Mouse (Mus musculus): Measurements from ENCODE around the gene Myo1c.

The Myo1c gene

DNA sequence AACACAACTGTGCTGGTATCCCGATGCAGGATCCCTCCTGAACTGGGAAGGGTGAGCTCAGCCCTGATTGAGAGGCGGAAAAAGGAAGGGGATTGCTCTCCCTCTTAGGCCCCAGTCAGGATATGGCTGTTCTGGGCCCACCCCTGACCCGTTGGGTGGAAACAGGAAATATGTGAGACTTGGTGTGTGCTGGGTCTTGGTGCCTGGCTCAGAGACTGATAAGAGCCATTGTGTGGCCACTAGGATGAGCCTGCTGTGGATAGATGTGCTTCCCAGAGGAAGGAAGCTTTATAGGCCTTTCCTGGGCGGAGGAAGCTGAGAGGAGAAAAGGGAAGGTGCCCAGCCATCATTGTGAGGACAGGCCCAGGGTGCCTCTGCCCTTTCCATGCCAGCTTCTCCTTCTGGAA is 1.1 kb upstream of the Myo1c start:
- DNase-seq (ENCODE audit: low read depth, low spot score) = no peak

- DNase-seq (ENCODE audit: low read depth, low spot score) = peak; percentile 26
Observed at GRCm38 (mm10) chr11:75650958-75651425, 688 bp downstream of the Myo1c start.

GRCm38 (mm10) chr11:75651426-75652221 is 1.3 kb downstream of the Myo1c start:
- DNase-seq (ENCODE audit: low read depth, low spot score) = peak; percentile 70

GRCm38 (mm10) chr11:75652222-75652941 is 2.1 kb downstream of the Myo1c start:
- DNase-seq (ENCODE audit: low read depth, low spot score) = peak; percentile 22

DNA sequence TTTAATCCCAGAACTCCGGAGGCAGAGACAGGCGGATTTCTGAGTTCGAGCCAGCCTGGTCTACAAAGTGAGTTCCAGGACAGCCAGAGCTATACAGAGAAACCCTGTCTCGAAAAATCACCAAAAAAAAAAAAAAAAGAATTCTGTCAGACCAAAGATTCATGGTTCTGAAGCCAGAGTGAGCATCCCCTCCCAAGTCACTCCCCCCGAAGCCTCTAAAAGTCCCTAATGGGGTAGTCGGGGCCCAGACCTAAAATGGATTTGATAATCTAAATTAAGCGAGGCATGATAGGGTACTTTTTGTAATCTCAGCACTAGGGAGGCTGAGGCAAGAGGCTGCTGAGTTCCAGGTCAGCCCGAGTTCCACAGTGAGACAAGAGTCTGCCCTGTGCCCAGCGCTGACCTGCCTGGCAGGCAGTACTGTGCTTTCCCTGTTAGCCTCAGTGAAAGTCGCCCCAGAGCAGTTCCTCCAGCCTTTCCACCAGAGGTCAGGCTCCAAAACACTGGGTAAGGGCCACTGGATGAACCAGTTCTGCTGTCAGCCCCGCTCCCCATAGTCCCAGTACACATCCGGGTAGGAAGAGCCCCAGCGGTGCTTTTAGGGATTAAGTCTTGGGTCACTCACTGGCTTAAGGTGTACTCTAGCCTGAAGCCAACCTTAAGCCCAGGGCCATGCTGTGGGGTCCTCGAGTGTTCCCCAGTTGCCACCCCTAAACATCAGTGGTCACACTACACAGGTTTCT is 2.8 kb downstream of the Myo1c start:
- peak; percentile 60 for DNase-seq (ENCODE audit: low read depth, low spot score)

- DNase-seq (ENCODE audit: low read depth, low spot score) = peak; percentile 85
Observed at GRCm38 (mm10) chr11:75653781-75654470, 3.6 kb downstream of the Myo1c start.

DNA sequence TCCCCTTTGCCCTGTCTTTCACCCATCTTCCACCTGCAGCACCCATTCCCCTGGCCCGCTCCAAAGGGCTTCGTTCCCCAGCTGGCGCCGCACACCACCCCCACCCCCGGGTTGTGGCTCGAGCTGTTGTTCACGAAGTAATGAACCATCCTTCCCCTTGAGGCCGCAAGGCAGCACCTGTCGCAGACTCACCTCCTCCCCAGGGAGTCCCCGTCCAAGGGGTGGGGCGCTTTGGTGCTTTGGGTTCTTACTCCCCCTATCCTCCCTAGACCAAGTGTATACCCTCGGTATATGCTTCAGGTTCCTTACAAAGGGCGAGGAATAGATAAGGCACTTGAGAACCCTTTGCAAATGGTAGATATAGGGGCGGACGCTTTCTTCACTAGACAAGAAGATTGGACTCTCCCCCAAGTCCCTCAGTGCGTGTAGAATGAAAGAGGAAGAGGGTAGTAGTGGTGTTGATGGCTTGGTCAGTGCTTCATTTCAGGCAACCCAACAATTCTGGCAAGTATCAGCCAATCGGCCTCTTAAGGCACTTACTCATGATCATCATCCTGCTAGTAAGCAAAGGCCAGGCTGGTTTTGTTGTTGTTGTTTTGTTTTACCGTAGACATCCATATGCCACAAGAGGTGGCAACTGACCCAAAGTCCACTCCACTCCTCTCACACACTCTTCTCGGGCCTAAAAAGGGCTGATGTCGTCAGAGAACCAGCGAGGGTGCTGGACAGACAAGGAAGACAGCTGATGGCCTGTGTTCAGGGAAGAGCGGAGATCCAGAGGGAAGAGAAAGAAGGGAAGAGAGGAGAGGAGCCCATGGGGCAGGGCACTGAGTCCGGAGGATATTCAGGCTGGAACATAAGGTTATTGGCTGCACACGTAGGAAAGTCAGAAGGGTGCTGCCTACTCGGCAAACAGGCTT is 4.4 kb downstream of the Myo1c start:
- peak; percentile 46 for DNase-seq (ENCODE audit: low read depth, low spot score)

DNA sequence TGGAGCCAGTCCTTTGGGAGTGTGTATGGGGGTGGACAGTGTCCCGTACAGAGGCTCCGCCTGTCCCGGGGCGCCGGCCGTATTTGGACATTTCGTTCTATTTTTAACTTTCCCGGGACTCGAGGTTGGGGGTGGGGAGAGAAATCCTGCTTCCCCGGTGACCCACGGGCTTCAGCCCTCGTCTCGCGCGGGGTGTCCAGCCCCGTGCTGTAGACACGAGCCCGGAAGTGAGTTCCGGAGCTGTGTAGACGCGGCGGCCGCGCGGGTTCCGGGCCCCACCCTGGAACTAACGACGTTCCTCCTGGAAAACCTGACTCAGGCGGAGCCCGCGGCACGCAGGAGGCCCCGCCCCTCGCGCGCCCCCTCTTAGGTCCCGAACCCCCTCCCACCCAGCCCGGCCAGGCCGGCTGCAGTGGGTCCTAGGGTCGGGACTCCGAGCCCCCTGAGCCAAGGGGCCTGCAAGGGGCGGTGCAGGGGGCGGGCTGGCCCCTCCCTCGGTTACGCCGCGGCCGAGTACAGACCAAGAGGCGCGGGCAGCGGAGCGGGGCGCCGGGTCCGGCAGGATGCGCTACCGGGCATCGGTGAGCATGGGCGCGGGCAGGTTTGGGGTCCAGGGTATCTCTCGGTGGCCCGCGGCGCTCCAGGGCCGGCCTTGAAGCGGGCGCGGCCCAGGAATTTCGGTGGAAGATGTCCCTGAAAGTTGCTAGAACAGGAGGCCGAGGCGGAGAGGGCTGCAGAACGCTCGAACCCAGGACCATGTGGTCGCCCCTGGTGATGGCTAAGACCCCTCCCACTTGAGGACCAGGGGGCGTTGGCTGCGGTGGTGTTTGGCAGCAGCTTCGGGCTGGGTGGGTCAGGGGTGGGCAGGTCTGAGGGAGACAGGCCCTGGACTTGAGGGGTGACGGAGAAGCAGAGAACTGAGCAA is 5.6 kb downstream of the Myo1c start:
- peak; percentile 85 for DNase-seq (ENCODE audit: low read depth, low spot score)

- DNase-seq (ENCODE audit: low read depth, low spot score) = no peak
Observed at GRCm38 (mm10) chr11:75656621-75657590, 6.6 kb downstream of the Myo1c start.

DNA sequence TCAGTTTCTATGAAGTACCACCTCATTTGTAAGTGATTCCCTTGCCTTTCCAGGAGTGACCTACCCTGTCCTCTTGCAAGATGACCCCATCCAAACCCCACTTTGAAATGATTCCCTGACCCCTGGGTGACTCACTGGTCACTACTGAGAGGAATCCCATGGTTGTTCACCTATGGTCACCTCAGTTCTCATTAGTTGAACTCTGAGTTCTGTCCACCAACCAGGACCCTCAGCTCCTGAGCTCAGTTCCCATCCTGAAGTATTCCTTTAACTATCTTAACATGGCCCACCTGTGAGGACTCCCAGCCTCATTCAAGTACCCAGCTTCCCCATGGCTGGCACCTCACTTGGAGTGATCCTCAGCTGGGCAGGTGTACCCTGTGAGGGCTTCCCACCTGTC is 7.5 kb downstream of the Myo1c start:
- DNase-seq (ENCODE audit: low read depth, low spot score) = no peak

DNA sequence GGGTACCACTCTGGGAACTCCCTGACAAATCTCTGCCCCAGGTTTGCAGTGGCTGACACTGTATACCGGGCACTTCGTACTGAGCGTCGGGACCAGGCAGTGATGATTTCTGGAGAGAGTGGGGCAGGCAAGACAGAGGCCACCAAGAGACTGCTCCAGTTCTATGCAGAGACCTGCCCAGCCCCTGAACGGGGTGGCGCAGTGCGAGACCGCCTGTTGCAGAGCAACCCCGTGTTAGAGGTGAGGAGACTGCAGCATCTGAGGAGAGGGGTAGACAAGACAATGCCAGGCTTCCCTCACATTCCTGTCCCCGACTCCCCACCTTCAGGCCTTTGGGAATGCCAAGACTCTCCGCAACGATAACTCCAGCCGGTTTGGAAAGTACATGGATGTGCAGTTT is 8.0 kb downstream of the Myo1c start:
- DNase-seq (ENCODE audit: low read depth, low spot score) = no peak

GRCm38 (mm10) chr11:75658996-75659750 is 8.9 kb downstream of the Myo1c start:
- no peak for DNase-seq (ENCODE audit: low read depth, low spot score)

DNA sequence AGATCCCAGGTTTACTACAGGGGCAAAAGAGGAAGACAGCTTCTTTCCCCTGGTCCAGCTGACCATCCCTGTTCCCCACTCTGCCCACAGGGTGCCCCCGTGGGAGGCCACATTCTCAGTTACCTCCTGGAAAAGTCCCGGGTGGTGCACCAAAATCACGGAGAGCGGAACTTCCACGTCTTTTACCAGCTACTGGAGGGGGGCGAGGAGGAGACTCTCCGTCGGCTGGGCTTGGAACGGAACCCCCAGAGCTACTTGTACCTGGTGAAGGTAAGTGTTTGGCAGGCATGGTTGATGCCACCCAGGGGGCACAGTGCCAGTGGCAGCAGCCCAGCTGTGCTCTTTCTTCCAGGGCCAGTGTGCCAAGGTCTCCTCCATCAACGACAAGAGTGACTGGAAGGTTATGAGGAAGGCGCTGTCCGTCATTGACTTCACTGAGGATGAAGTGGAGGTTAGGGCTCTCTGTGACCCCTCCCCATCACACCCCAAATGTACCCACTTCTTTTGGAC is 9.8 kb downstream of the Myo1c start:
- DNase-seq (ENCODE audit: low read depth, low spot score) = no peak

- no peak for DNase-seq (ENCODE audit: low read depth, low spot score)
Observed at GRCm38 (mm10) chr11:75660941-75661800, 10.9 kb downstream of the Myo1c start.

DNA sequence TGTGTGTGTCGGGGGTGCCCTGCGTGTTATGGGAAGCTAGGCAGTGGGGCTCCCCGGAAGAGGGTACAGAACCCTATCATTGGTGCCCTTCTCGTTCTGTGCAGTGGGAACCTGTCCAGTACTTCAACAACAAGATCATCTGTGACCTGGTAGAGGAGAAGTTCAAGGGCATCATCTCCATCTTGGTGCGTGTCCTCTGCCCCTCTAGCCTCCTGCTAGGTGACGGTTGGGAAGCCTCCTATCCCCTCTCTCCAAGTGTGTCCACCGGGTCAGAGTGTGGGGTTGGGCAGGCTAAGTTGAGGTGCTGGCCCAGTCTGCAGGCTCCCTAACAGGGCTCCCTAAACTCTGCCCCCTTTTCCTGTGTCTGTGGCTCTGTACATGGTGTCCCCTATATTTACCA is 11.8 kb downstream of the Myo1c start:
- no peak for DNase-seq (ENCODE audit: low read depth, low spot score)

- no peak for DNase-seq (ENCODE audit: low read depth, low spot score)
Observed at GRCm38 (mm10) chr11:75666296-75666695, 16.0 kb downstream of the Myo1c start.
